Mouse (Mus musculus): Measurements from ENCODE around the gene Rnf183.

DNA sequence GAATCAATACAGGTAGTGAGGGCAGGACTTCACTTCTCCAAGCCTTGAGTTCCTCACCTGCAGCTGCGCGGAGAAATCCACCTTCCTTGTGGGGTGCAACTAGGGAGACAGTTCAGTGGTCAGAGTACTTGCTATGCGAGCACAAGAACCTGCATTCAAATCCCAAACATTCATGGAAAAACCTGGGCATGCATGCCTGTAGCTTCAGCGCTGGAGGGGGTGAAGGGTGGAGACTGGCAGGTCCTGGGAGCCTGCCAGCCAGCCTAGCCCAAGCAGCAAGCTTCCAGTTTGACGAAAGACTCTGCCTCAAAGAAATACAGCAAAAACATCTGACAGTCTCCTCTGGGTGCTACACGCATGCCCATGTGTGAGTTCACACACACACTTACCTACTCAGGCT, at the start of gene Rnf183:
- TF ChIP-seq USF1 (IDR thresholded peaks at IDR 0.05; ENCODE audit: low read depth) = no peak
- TF ChIP-seq CEBPB (IDR thresholded peaks at IDR 0.05; ENCODE audit: low read depth) = no peak

All from C2C12 (cell line).